Mouse (Mus musculus): Measurements from ENCODE around the gene Tada1. TPM values are rescaled to one million over a fixed set of nuclear protein-coding genes. Genes with fewer than 3 reads are reported as not detected.

The Tada1 gene
- polyA plus RNA-seq, 1 experiment, result 16.9 TPM

GRCm38 (mm10) chr1:166395661-166396060, 16.8 kb downstream of the Tada1 start:
- no peak for DNase-seq

GRCm38 (mm10) chr1:166396381-166396780, 17.5 kb downstream of the Tada1 start:
- no peaks in the 10 kb centered on the region for H3K27me3 ChIP-seq (replicated peaks; ENCODE audit: control insufficient read depth, insufficient read depth, low read length)
- DNase-seq, result no peak
- no peak for TF ChIP-seq CTCF (conservative IDR thresholded peaks at IDR 0.05; ENCODE audit: insufficient read depth, insufficient read length, low read depth, low read length)
- TF ChIP-seq POLR2A (IDR thresholded peaks at IDR 0.05; ENCODE audit: low read depth, low read length), result no peak
- no peaks in the 10 kb centered on the region; the same call in 1 of the 2 replicates for H3K36me3 ChIP-seq (ENCODE audit: control insufficient read depth, insufficient read depth, low read length)
- H3K4me1 ChIP-seq (ENCODE audit: control insufficient read depth, insufficient read depth, low read length), result no peaks in the 10 kb centered on the region
- H3K4me3 ChIP-seq (ENCODE audit: insufficient read depth, low read depth, low read length), result no peak overlapping the region
- 92% methylated on average over 6 of the region's 6 CpGs for WGBS
- H3K27ac ChIP-seq (ENCODE audit: insufficient read depth, low read depth, low read length), result no peak overlapping the region

More at GRCm38 (mm10) chr1:166395661-166396060, 16.8 kb downstream of the Tada1 start:
- H3K36me3 ChIP-seq (ENCODE audit: control insufficient read depth, insufficient read depth, low read length), result no peaks in the 10 kb centered on the region; the same call in 1 of the 2 replicates
- H3K4me3 ChIP-seq (ENCODE audit: insufficient read depth, low read depth, low read length), result no peak overlapping the region
- WGBS, result 89% methylated on average over 5 of the region's 5 CpGs
- no peak overlapping the region for H3K27ac ChIP-seq (ENCODE audit: insufficient read depth, low read depth, low read length)
- no peaks in the 10 kb centered on the region for H3K27me3 ChIP-seq (replicated peaks; ENCODE audit: control insufficient read depth, insufficient read depth, low read length)
- H3K4me1 ChIP-seq (ENCODE audit: control insufficient read depth, insufficient read depth, low read length), result no peaks in the 10 kb centered on the region
- TF ChIP-seq CTCF (conservative IDR thresholded peaks at IDR 0.05; ENCODE audit: insufficient read depth, insufficient read length, low read depth, low read length) (no peak), POLR2A (IDR thresholded peaks at IDR 0.05; ENCODE audit: low read depth, low read length) (no peak)

- Histone ChIP-seq H3K4me1 (ENCODE audit: control insufficient read depth, insufficient read depth, low read length) (no peaks in the 10 kb centered on the region), H3K27ac (ENCODE audit: insufficient read depth, low read depth, low read length) (no peak overlapping the region), H3K27me3 (replicated peaks; ENCODE audit: control insufficient read depth, insufficient read depth, low read length) (no peaks in the 10 kb centered on the region), H3K4me3 (ENCODE audit: insufficient read depth, low read depth, low read length) (no peak overlapping the region), H3K36me3 (ENCODE audit: control insufficient read depth, insufficient read depth, low read length) (no peaks in the 10 kb centered on the region)
- TF ChIP-seq CTCF (conservative IDR thresholded peaks at IDR 0.05; ENCODE audit: insufficient read depth, insufficient read length, low read depth, low read length), result no peak
- TF ChIP-seq POLR2A (IDR thresholded peaks at IDR 0.05; ENCODE audit: low read depth, low read length), result no peak
- DNase-seq, result peak; percentile 52
Observed at GRCm38 (mm10) chr1:166401455-166401854, 22.6 kb downstream of the Tada1 start.

GRCm38 (mm10) chr1:166402003-166402402, 23.1 kb downstream of the Tada1 start:
- no peak overlapping the region for H3K27ac ChIP-seq (ENCODE audit: insufficient read depth, low read depth, low read length)
- no peaks in the 10 kb centered on the region for H3K4me1 ChIP-seq (ENCODE audit: control insufficient read depth, insufficient read depth, low read length)
- no peak for TF ChIP-seq CTCF (conservative IDR thresholded peaks at IDR 0.05; ENCODE audit: insufficient read depth, insufficient read length, low read depth, low read length)
- H3K36me3 ChIP-seq (ENCODE audit: control insufficient read depth, insufficient read depth, low read length), result no peaks in the 10 kb centered on the region
- DNase-seq, result no peak
- WGBS, result 79% methylated on average over 4 of the region's 4 CpGs
- H3K4me3 ChIP-seq (ENCODE audit: insufficient read depth, low read depth, low read length), result no peak overlapping the region
- H3K27me3 ChIP-seq (replicated peaks; ENCODE audit: control insufficient read depth, insufficient read depth, low read length), result no peaks in the 10 kb centered on the region

GRCm38 (mm10) chr1:166403846-166404245, 24.9 kb downstream of the Tada1 start:
- no peak overlapping the region for H3K4me3 ChIP-seq (ENCODE audit: insufficient read depth, low read depth, low read length)
- no peaks in the 10 kb centered on the region for H3K27me3 ChIP-seq (replicated peaks; ENCODE audit: control insufficient read depth, insufficient read depth, low read length)
- 89% methylated on average over 3 of the region's 3 CpGs for WGBS
- TF ChIP-seq POLR2A (IDR thresholded peaks at IDR 0.05; ENCODE audit: low read depth, low read length) (no peak), CTCF (conservative IDR thresholded peaks at IDR 0.05; ENCODE audit: insufficient read depth, insufficient read length, low read depth, low read length) (no peak)
- H3K4me1 ChIP-seq (ENCODE audit: control insufficient read depth, insufficient read depth, low read length), result no peaks in the 10 kb centered on the region
- DNase-seq, result no peak
- no peak overlapping the region for H3K27ac ChIP-seq (ENCODE audit: insufficient read depth, low read depth, low read length)
- H3K36me3 ChIP-seq (ENCODE audit: control insufficient read depth, insufficient read depth, low read length), result no peaks in the 10 kb centered on the region

GRCm38 (mm10) chr1:166409177-166409700, 30.3 kb downstream of the Tada1 start:
- Histone ChIP-seq H3K4me1 (ENCODE audit: control insufficient read depth, insufficient read depth, low read length) (no peaks in the 10 kb centered on the region), H3K27me3 (replicated peaks; ENCODE audit: control insufficient read depth, insufficient read depth, low read length) (no peaks in the 10 kb centered on the region), H3K4me3 (ENCODE audit: insufficient read depth, low read depth, low read length) (peak overlapping the region; percentile 62), H3K36me3 (ENCODE audit: control insufficient read depth, insufficient read depth, low read length) (no peaks in the 10 kb centered on the region), H3K27ac (ENCODE audit: insufficient read depth, low read depth, low read length) (no peak overlapping the region)
- WGBS, result 1% methylated on average over 39 of the region's 45 CpGs
- DNase-seq, result peak; percentile 51
- TF ChIP-seq CTCF (conservative IDR thresholded peaks at IDR 0.05; ENCODE audit: insufficient read depth, insufficient read length, low read depth, low read length) (no peak), POLR2A (IDR thresholded peaks at IDR 0.05; ENCODE audit: low read depth, low read length) (no peak)

- Histone ChIP-seq H3K27me3 (replicated peaks; ENCODE audit: control insufficient read depth, insufficient read depth, low read length) (no peaks in the 10 kb centered on the region), H3K4me1 (ENCODE audit: control insufficient read depth, insufficient read depth, low read length) (no peaks in the 10 kb centered on the region), H3K27ac (ENCODE audit: insufficient read depth, low read depth, low read length) (peak within 1 kb of the TSS; percentile 51; the same call in 1 of the 2 replicates), H3K4me3 (ENCODE audit: insufficient read depth, low read depth, low read length) (peak within 1 kb of the TSS; percentile 62), H3K36me3 (ENCODE audit: control insufficient read depth, insufficient read depth, low read length) (no peaks in the 10 kb centered on the region)
- TF ChIP-seq POLR2A (IDR thresholded peaks at IDR 0.05; ENCODE audit: low read depth, low read length), result no peak
- TF ChIP-seq CTCF (conservative IDR thresholded peaks at IDR 0.05; ENCODE audit: insufficient read depth, insufficient read length, low read depth, low read length), result no peak
- under 1% methylated on average over 49 of the region's 49 CpGs for WGBS
- DNase-seq, result peak; percentile 76
Observed at GRCm38 (mm10) chr1:166409701-166410220, 30.9 kb downstream of the Tada1 start, which contains the start of gene Pogk. TSS of gene Pogk (minus strand) at chr1:166409863.

All from kidney, adult 2 months (tissue).